Comparison of ENCODE assay signal across 13 mouse cellular contexts in the genomic region with DNA sequence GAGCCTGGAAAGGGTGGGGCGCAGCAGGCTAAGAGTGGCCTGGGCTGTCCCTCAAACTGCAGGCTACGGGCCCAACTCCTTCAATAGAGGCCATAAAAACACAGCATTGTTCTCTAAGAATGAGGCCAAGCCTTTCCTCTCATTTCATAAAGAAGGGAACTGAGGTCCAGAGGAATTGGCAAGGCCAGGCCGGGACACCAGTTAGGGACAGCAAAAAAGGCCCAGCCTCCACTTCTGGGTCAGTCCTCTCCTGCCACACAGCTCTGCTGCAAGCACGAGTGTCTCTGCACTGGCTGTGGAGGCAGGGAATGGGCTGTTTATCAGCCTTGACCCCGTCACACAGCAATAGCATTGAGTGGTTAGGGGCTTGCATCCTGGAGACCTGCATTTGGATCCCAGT. TPM values are rescaled to one million over a fixed set of nuclear protein-coding genes. Genes with fewer than 3 reads are reported as not detected.
DNase-seq lines count a peak whose midpoint lies in the region; ATAC-seq and TF ChIP-seq lines count a peak whose summit lies in the region.
"Had no signal": no experiment of that assay in that cellular context is flagged by ENCODE, and none has a peak within 500 bp of the region (broad histone marks: within the 10 kb centered on the region; RNA-seq: fewer than 3 reads in every experiment).

No protein-coding gene starts in this region.

- no peaks in the 10 kb centered on the region for H3K9me3 ChIP-seq in forebrain, embryonic 13.5 days (replicated peaks)
- no peaks in the 10 kb centered on the region for H3K9me3 ChIP-seq in forebrain, postnatal 0 days (ENCODE audit: low read length)
- no peaks in the 10 kb centered on the region for H3K9me3 ChIP-seq in kidney, postnatal 0 days (replicated peaks; ENCODE audit: low read length)
- H3K9me3 ChIP-seq in stomach, embryonic 16.5 days (replicated peaks; ENCODE audit: control insufficient read depth, low read length), result no peaks in the 10 kb centered on the region
- no peaks in the 10 kb centered on the region for H3K9me3 ChIP-seq in stomach, postnatal 0 days (ENCODE audit: control insufficient read depth, low read length)

- no peaks in the 10 kb centered on the region; the same call in 1 of the 2 replicates for H3K36me3 ChIP-seq in forebrain, embryonic 13.5 days (ENCODE audit: poor library complexity, severe bottlenecking)
- H3K36me3 ChIP-seq in forebrain, postnatal 0 days (ENCODE audit: insufficient read depth), result 0 out of 2 replicates have a peak, but pooled peaks cover 3% of the 10 kb centered on the region
- H3K36me3 ChIP-seq in kidney, postnatal 0 days (ENCODE audit: insufficient read depth, low read length), result no peaks in the 10 kb centered on the region
- no peaks in the 10 kb centered on the region for H3K36me3 ChIP-seq in stomach, embryonic 16.5 days (ENCODE audit: control insufficient read depth, insufficient read depth, low read length)
- no peaks in the 10 kb centered on the region for H3K36me3 ChIP-seq in stomach, postnatal 0 days (ENCODE audit: control insufficient read depth, insufficient read depth, low read length)

- ATAC-seq in forebrain, embryonic 13.5 days, result no peak
- no peak for ATAC-seq in forebrain, postnatal 0 days
- ATAC-seq in kidney, postnatal 0 days (replicated peaks; ENCODE audit: low FRiP score, low read depth), result no peak
- no peak for ATAC-seq in stomach, embryonic 16.5 days (ENCODE audit: insufficient read depth, low FRiP score)
- no peak for ATAC-seq in stomach, postnatal 0 days (ENCODE audit: low FRiP score, low TSS enrichment)

- peaks cover 77% of the 10 kb centered on the region for H3K4me1 ChIP-seq in forebrain, embryonic 13.5 days
- H3K4me1 ChIP-seq in forebrain, postnatal 0 days (ENCODE audit: insufficient read depth), result peaks cover 26% of the 10 kb centered on the region; the same call in 1 of the 2 replicates
- peaks cover 54% of the 10 kb centered on the region for H3K4me1 ChIP-seq in kidney, postnatal 0 days (replicated peaks; ENCODE audit: insufficient read depth, low read length)
- peaks cover 54% of the 10 kb centered on the region for H3K4me1 ChIP-seq in stomach, embryonic 16.5 days (ENCODE audit: control insufficient read depth, insufficient read depth, low read length)
- H3K4me1 ChIP-seq in stomach, postnatal 0 days (replicated peaks; ENCODE audit: control insufficient read depth, insufficient read depth), result peaks cover 2% of the 10 kb centered on the region; the same call in 1 of the 2 replicates

- TF ChIP-seq EP300 in stomach, postnatal 0 days (optimal IDR thresholded peaks at IDR 0.05), result no peak

- H3K27ac ChIP-seq in forebrain, embryonic 13.5 days, result no peak overlapping the region
- no peak overlapping the region for H3K27ac ChIP-seq in forebrain, postnatal 0 days (ENCODE audit: low read depth, low read length)
- H3K27ac ChIP-seq in kidney, postnatal 0 days, result peak overlapping the region; percentile 62; the same call in 1 of the 2 replicates
- no peak overlapping the region for H3K27ac ChIP-seq in stomach, embryonic 16.5 days (ENCODE audit: low read length)
- H3K27ac ChIP-seq in stomach, postnatal 0 days (replicated peaks), result no peak overlapping the region

- no peak overlapping the region for H3K4me3 ChIP-seq in forebrain, embryonic 13.5 days
- no peak overlapping the region for H3K4me3 ChIP-seq in forebrain, postnatal 0 days (ENCODE audit: low read depth, low read length)
- H3K4me3 ChIP-seq in kidney, postnatal 0 days (replicated peaks; ENCODE audit: low read depth, low read length), result no peak overlapping the region
- no peak overlapping the region for H3K4me3 ChIP-seq in stomach, embryonic 16.5 days (replicated peaks; ENCODE audit: low read length)
- no peak overlapping the region for H3K4me3 ChIP-seq in stomach, postnatal 0 days (ENCODE audit: low read depth, low read length)

- H3K27me3 ChIP-seq in forebrain, embryonic 13.5 days, result no peaks in the 10 kb centered on the region
- H3K27me3 ChIP-seq in forebrain, postnatal 0 days (ENCODE audit: insufficient read depth, low read length), result no peaks in the 10 kb centered on the region
- H3K27me3 ChIP-seq in kidney, postnatal 0 days (ENCODE audit: insufficient read depth, low read length), result no peaks in the 10 kb centered on the region
- no peaks in the 10 kb centered on the region for H3K27me3 ChIP-seq in stomach, embryonic 16.5 days (ENCODE audit: control insufficient read depth, insufficient read depth, low read length)
- no peaks in the 10 kb centered on the region for H3K27me3 ChIP-seq in stomach, postnatal 0 days (ENCODE audit: control insufficient read depth, insufficient read depth, low read length)

- 62% methylated on average over 5 of the region's 5 CpGs for WGBS in forebrain, embryonic 13.5 days
- WGBS in forebrain, postnatal 0 days, result 66% methylated on average over 5 of the region's 5 CpGs
- 60% methylated on average over 5 of the region's 5 CpGs for WGBS in kidney, postnatal 0 days
- WGBS in stomach, embryonic 16.5 days, result 71% methylated on average over 5 of the region's 5 CpGs
- WGBS in stomach, postnatal 0 days, result 74% methylated on average over 5 of the region's 5 CpGs

- no peak for TF ChIP-seq CTCF in forebrain, postnatal 0 days (IDR thresholded peaks at IDR 0.05; ENCODE audit: low read depth)
- TF ChIP-seq CTCF in kidney, postnatal 0 days (IDR thresholded peaks at IDR 0.05; ENCODE audit: low read depth), result no peak
- TF ChIP-seq CTCF in stomach, postnatal 0 days (IDR thresholded peaks at IDR 0.05; ENCODE audit: low read depth), result no peak

- no peak overlapping the region for H3K9ac ChIP-seq in forebrain, embryonic 13.5 days
- H3K9ac ChIP-seq in forebrain, postnatal 0 days, result no peak overlapping the region
- 0 out of 2 replicates have a peak overlapping the region, but pooled peaks have one; percentile 23 for H3K9ac ChIP-seq in kidney, postnatal 0 days (ENCODE audit: low read depth, low read length)
- H3K9ac ChIP-seq in stomach, embryonic 16.5 days (ENCODE audit: low read length), result peak overlapping the region; percentile 7; the same call in 1 of the 2 replicates
- no peak overlapping the region for H3K9ac ChIP-seq in stomach, postnatal 0 days (ENCODE audit: low read length)

- no peak for DNase-seq in forebrain, postnatal 0 days
- DNase-seq in kidney, postnatal 0 days (ENCODE audit: low spot score), result no peak
- DNase-seq in kidney, postnatal 36 days, result no peak
- DNase-seq in stomach, postnatal 0 days (ENCODE audit: low spot score), result no peak
- no peak for DNase-seq in spleen, adult 12 weeks (ENCODE audit: low spot score)
- no peak for DNase-seq in ovary, postnatal 14 days (ENCODE audit: low spot score)
- DNase-seq: adrenal gland, postnatal 25 days had no signal

- H3K4me2 ChIP-seq in forebrain, embryonic 13.5 days, result 0 out of 2 replicates have a peak overlapping the region, but pooled peaks have one; percentile 91
- no peak overlapping the region; the same call in 1 of the 2 replicates for H3K4me2 ChIP-seq in forebrain, postnatal 0 days (ENCODE audit: low read depth)
- no peak overlapping the region for H3K4me2 ChIP-seq in kidney, postnatal 0 days (ENCODE audit: low read length)
- H3K4me2 ChIP-seq in stomach, embryonic 16.5 days (ENCODE audit: low read depth, low read length), result no peak overlapping the region
- no peak overlapping the region for H3K4me2 ChIP-seq in stomach, postnatal 0 days (replicated peaks; ENCODE audit: low read depth)
- H3K4me2 ChIP-seq: liver, embryonic 11.5 days had no signal

RNA-seq across cellular contexts. Expression of a gene that starts 2.8 kb away (rescaled TPM):
- 90.5 and 101 TPM in 2 replicates for polyA plus RNA-seq in forebrain, embryonic 13.5 days (2015; fragmentation: Nextera tagmentation; extraction: Ambion mirVana)
- 78.8 and 80.9 TPM in 2 replicates for total RNA-seq in forebrain, postnatal 0 days (2014; rRNA removed)
- 68.6 and 84.5 TPM in 2 replicates for polyA plus RNA-seq in forebrain, postnatal 0 days (2015; fragmentation: Nextera tagmentation; extraction: Ambion mirVana)
- polyA plus RNA-seq in kidney, postnatal 0 days (2015; fragmentation: Nextera tagmentation; extraction: Ambion mirVana), result 51.5 and 59.3 TPM in 2 replicates
- polyA plus RNA-seq in stomach, embryonic 16.5 days (2015; fragmentation: Nextera tagmentation; extraction: Ambion mirVana), result 56.0 and 59.1 TPM in 2 replicates
- 21.2 and 22.6 TPM in 2 replicates for polyA plus RNA-seq in stomach, postnatal 0 days (2015; fragmentation: Nextera tagmentation; extraction: Ambion mirVana)

RNA-seq across cellular contexts. Expression of a gene that starts 35.8 kb away (rescaled TPM):
- 63.8 and 67.2 TPM in 2 replicates for polyA plus RNA-seq in forebrain, embryonic 13.5 days (2015; fragmentation: Nextera tagmentation; extraction: Ambion mirVana)
- total RNA-seq in forebrain, postnatal 0 days (2014; rRNA removed), result 66.9 and 85.8 TPM in 2 replicates
- polyA plus RNA-seq in forebrain, postnatal 0 days (2015; fragmentation: Nextera tagmentation; extraction: Ambion mirVana), result 62.7 and 65.8 TPM in 2 replicates
- polyA plus RNA-seq in kidney, postnatal 0 days (2015; fragmentation: Nextera tagmentation; extraction: Ambion mirVana), result 51.6 and 55.7 TPM in 2 replicates
- 67.3 and 68.9 TPM in 2 replicates for polyA plus RNA-seq in stomach, embryonic 16.5 days (2015; fragmentation: Nextera tagmentation; extraction: Ambion mirVana)
- 38.5 and 39.3 TPM in 2 replicates for polyA plus RNA-seq in stomach, postnatal 0 days (2015; fragmentation: Nextera tagmentation; extraction: Ambion mirVana)

RNA-seq across cellular contexts. Expression of a gene that starts 45.0 kb away (rescaled TPM):
- 5.7 and 6.1 TPM in 2 replicates for polyA plus RNA-seq in forebrain, embryonic 13.5 days (2015; fragmentation: Nextera tagmentation; extraction: Ambion mirVana)
- total RNA-seq in forebrain, postnatal 0 days (2014; rRNA removed), result 3.2 and 14.4 TPM in 2 replicates
- 2.1 and 3.3 TPM in 2 replicates for polyA plus RNA-seq in forebrain, postnatal 0 days (2015; fragmentation: Nextera tagmentation; extraction: Ambion mirVana)
- 0.58 and 0.60 TPM in 2 replicates for polyA plus RNA-seq in kidney, postnatal 0 days (2015; fragmentation: Nextera tagmentation; extraction: Ambion mirVana)
- polyA plus RNA-seq in stomach, embryonic 16.5 days (2015; fragmentation: Nextera tagmentation; extraction: Ambion mirVana), result 0.64 and 0.87 TPM in 2 replicates
- 0.05 and 0.23 TPM in 2 replicates for polyA plus RNA-seq in stomach, postnatal 0 days (2015; fragmentation: Nextera tagmentation; extraction: Ambion mirVana)
- total RNA-seq: adrenal gland, postnatal 25 days; common myeloid progenitor, adult 5-6 weeks; hematopoietic stem cell, adult 5-6 weeks had no signal
- polyA plus RNA-seq: C2C12 had no signal

Comparison
In these comparisons a context has a peak if more than half of its experiments do, and no peak if none do; other contexts are left out.
1. H3K9ac ChIP-seq: peak in kidney, postnatal 0 days (single experiment) and stomach, embryonic 16.5 days (single experiment); none in forebrain, embryonic 13.5 days (single experiment), forebrain, postnatal 0 days (single experiment) and stomach, postnatal 0 days (single experiment).